Mouse (Mus musculus) G1E (cell line): Measurements from ENCODE around the gene Arid3a.

Source experiments
- CTCF ChIP-seq: IDR thresholded peaks from 2 replicates; pipeline ENCODE4 v1.5.1; 2012; ENCODE audit warnings: low read depth, low read length, inconsistent platforms, mixed read lengths
- GATA1 ChIP-seq: IDR thresholded peaks from 2 replicates; pipeline ENCODE4 v1.6.1; 2012; ENCODE audit warnings: borderline replicate concordance, low read length, inconsistent platforms, mixed read lengths
- GATA2 ChIP-seq: IDR thresholded peaks from 2 replicates; pipeline ENCODE4 v1.6.1; 2012; ENCODE audit warnings: low read depth, low read length, inconsistent platforms, borderline replicate concordance
- POLR2AphosphoS5 ChIP-seq: IDR thresholded peaks from 2 replicates; pipeline ENCODE4 v1.6.1; 2012; ENCODE audit warnings: low read depth, low read length, inconsistent platforms; ENCODE audit not compliant: insufficient replicate concordance

DNA sequence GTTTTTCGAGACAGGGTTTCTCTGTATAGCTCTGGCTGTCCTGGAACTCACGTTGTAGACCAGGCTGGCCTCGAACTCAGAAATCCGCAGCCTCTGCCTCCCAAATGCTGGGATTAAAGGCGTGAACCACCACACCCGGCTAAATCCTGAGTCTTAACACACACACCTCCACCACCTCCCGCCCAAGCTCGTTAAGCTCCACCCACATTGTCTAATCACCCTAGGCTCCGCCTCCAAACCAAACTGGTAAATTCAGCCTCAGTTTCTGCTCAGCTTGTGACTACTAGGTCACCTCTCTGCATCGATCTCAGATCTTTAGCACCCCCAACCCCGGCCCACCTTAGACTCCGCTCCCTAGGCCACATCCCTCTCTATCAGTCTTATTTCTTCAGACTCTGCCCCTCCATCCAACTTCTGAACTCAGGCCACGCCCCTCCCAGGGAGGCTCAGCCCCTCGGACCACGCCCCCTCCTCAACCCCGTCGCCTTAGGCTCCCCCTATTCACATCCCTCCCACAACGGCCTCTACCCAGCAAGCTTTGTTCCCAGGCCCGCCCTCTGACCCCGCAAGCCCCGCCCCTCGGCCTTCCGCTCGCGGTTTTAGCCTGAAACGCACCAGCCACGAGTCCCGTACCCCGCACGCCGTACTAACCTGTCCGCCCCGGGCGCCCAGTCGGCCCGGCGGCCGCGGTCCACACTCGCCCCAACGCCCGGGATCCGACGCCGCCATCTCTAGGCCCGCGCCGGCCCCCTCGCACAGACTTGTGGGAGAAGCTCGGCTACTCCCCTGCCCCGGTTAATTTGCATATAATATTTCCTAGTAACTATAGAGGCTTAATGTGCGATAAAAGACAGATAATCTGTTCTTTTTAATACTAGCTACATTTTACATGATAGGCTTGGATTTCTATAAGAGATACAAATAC is 18.4 kb upstream of the Arid3a start, which contains the start of gene Med16:
- no peak for TF ChIP-seq CTCF
- TF ChIP-seq GATA2 = no peak
- TF ChIP-seq POLR2AphosphoS5 = no peak
- TF ChIP-seq GATA1 = no peak
